Comparison of ENCODE assay signal across 10 mouse cellular contexts in genomic region chr7:99304029-99304428, GRCm38 (mm10). TPM values are rescaled to one million over a fixed set of nuclear protein-coding genes. Genes with fewer than 3 reads are reported as not detected.
DNase-seq lines count a peak whose midpoint lies in the region; ATAC-seq lines count a peak whose summit lies in the region.
"Had no signal": no experiment of that assay in that cellular context is flagged by ENCODE, and none has a peak within 500 bp of the region (broad histone marks: within the 10 kb centered on the region; RNA-seq: fewer than 3 reads in every experiment).

No protein-coding gene starts in this region.

- H3K27ac ChIP-seq in embryonic facial prominence, embryonic 10.5 days (replicated peaks): peak overlapping the region; percentile 65
- H3K27ac ChIP-seq in hindbrain, embryonic 12.5 days: peak overlapping the region; percentile 90
- H3K27ac ChIP-seq in neural tube, embryonic 13.5 days (replicated peaks): peak overlapping the region; percentile 87
- H3K27ac ChIP-seq: left cerebral cortex, adult 2 months had no signal

- H3K36me3 ChIP-seq in embryonic facial prominence, embryonic 10.5 days (replicated peaks): no peaks in the 10 kb centered on the region
- H3K36me3 ChIP-seq in hindbrain, embryonic 12.5 days: no peaks in the 10 kb centered on the region
- H3K36me3 ChIP-seq in neural tube, embryonic 13.5 days: no peaks in the 10 kb centered on the region

- H3K4me2 ChIP-seq in hindbrain, embryonic 12.5 days (replicated peaks): no peak overlapping the region; the same call in 1 of the 2 replicates
- no peak overlapping the region for H3K4me2 ChIP-seq in neural tube, embryonic 13.5 days

- no peak overlapping the region for H3K4me3 ChIP-seq in embryonic facial prominence, embryonic 10.5 days
- H3K4me3 ChIP-seq in hindbrain, embryonic 12.5 days: no peak overlapping the region
- no peak overlapping the region for H3K4me3 ChIP-seq in neural tube, embryonic 13.5 days
- H3K4me3 ChIP-seq: left cerebral cortex, adult 2 months had no signal

- no peaks in the 10 kb centered on the region for H3K27me3 ChIP-seq in embryonic facial prominence, embryonic 10.5 days (replicated peaks; ENCODE audit: low read depth, poor library complexity, severe bottlenecking)
- no peaks in the 10 kb centered on the region for H3K27me3 ChIP-seq in hindbrain, embryonic 12.5 days
- no peaks in the 10 kb centered on the region for H3K27me3 ChIP-seq in neural tube, embryonic 13.5 days

- WGBS in embryonic facial prominence, embryonic 10.5 days: 40% methylated on average over 6 of the region's 6 CpGs
- 27% methylated on average over 6 of the region's 6 CpGs for WGBS in hindbrain, embryonic 12.5 days
- 20% methylated on average over 6 of the region's 6 CpGs for WGBS in neural tube, embryonic 13.5 days

- H3K4me1 ChIP-seq in embryonic facial prominence, embryonic 10.5 days: peaks cover 71% of the 10 kb centered on the region
- H3K4me1 ChIP-seq in hindbrain, embryonic 12.5 days: peaks cover 67% of the 10 kb centered on the region
- H3K4me1 ChIP-seq in neural tube, embryonic 13.5 days (replicated peaks): peaks cover 83% of the 10 kb centered on the region

- H3K9me3 ChIP-seq in embryonic facial prominence, embryonic 10.5 days: no peaks in the 10 kb centered on the region
- H3K9me3 ChIP-seq in hindbrain, embryonic 12.5 days (replicated peaks): no peaks in the 10 kb centered on the region
- H3K9me3 ChIP-seq in neural tube, embryonic 13.5 days: no peaks in the 10 kb centered on the region

- H3K9ac ChIP-seq in hindbrain, embryonic 12.5 days: peak overlapping the region; percentile 15; the same call in 1 of the 2 replicates
- H3K9ac ChIP-seq in neural tube, embryonic 13.5 days: peak overlapping the region; percentile 26; the same call in 1 of the 2 replicates

- peak; percentile 52 to 56 for DNase-seq in cerebellum, postnatal 10 days
- no peak for DNase-seq in cerebellum, adult 11-12 months
- DNase-seq in embryonic facial prominence, embryonic 10.5 days (ENCODE audit: low spot score): no peak
- DNase-seq in left cerebral cortex, adult 8-10 months (ENCODE audit: low spot score in 2 of 2): no peak
- no peak for DNase-seq in liver
- DNase-seq: kidney, adult 11 months had no signal

- ATAC-seq in hindbrain, embryonic 12.5 days (ENCODE audit: low FRiP score): peak; percentile 61
- ATAC-seq in neural tube, embryonic 13.5 days (ENCODE audit: low read depth): 0 out of 2 replicates have a peak, but pooled peaks have one; percentile 33
- no peak for ATAC-seq in inflammation-experienced regulatory T-cells, adult 6 months

RNA-seq across cellular contexts. Expression of gene Map6, which starts 36.8 kb away (rescaled TPM):
- polyA plus RNA-seq in embryonic facial prominence, embryonic 10.5 days (2016; fragmentation: Nextera tagmentation; extraction: Ambion mirVana): 10.2 and 13.4 TPM in 2 replicates
- 103 and 105 TPM in 2 replicates for polyA plus RNA-seq in hindbrain, embryonic 12.5 days (2016; fragmentation: Nextera tagmentation; extraction: Ambion mirVana)
- 105 and 111 TPM in 2 replicates for polyA plus RNA-seq in neural tube, embryonic 13.5 days (2015; fragmentation: Nextera tagmentation; extraction: Ambion mirVana)
- total RNA-seq in left cerebral cortex, adult 8-10 months (2022): 100 to 1,000 TPM; 123 to 146 (median 132) TPM
- 1 to 10 TPM; 3.1 to 5.6 (median 3.2) TPM for polyA plus RNA-seq in inflammation-experienced regulatory T-cells, adult 6 months (2017; shearing (Covaris generic))

RNA-seq across cellular contexts. Expression of gene Serpinh1, which starts 49.0 kb away (rescaled TPM):
- 1,061 and 1,072 TPM in 2 replicates for polyA plus RNA-seq in embryonic facial prominence, embryonic 10.5 days (2016; fragmentation: Nextera tagmentation; extraction: Ambion mirVana)
- polyA plus RNA-seq in hindbrain, embryonic 12.5 days (2016; fragmentation: Nextera tagmentation; extraction: Ambion mirVana): 838 and 891 TPM in 2 replicates
- 462 and 484 TPM in 2 replicates for polyA plus RNA-seq in neural tube, embryonic 13.5 days (2015; fragmentation: Nextera tagmentation; extraction: Ambion mirVana)
- 10 to 100 TPM; 14.7 to 18.3 (median 16.6) TPM for total RNA-seq in left cerebral cortex, adult 8-10 months (2022)
- not detected for polyA plus RNA-seq in inflammation-experienced regulatory T-cells, adult 6 months (2017; shearing (Covaris generic))

Comparison
In these comparisons a context has a peak if more than half of its experiments do, and no peak if none do; other contexts are left out.
1. DNase-seq: peak in cerebellum, postnatal 10 days (2 of 2); none in cerebellum, adult 11-12 months (single experiment), embryonic facial prominence, embryonic 10.5 days (single experiment), left cerebral cortex, adult 8-10 months (0 of 2) and liver (single experiment).
2. RNA of gene Serpinh1, which starts 49.0 kb away (polyA plus RNA-seq): 1,061 to 1,072 TPM in embryonic facial prominence, embryonic 10.5 days, 838 to 891 TPM in hindbrain, embryonic 12.5 days and 462 to 484 TPM in neural tube, embryonic 13.5 days; not detected in inflammation-experienced regulatory T-cells, adult 6 months; every median in the first group is over 100 times any median in the second.
3. Peak in every context shown above with its lines, with median percentiles within 50 percentile points of each other: H3K27ac ChIP-seq.